Mouse (Mus musculus) bone marrow macrophage, adult 2 months (primary cell): ENCODE measurements at regions not wholly inside any gene's neighbourhood (a gene's known extent, or its start where the extent isn't known, plus 50 kb on each side); places are given as distances from the start of the nearest gene placed in this dataset.

Experiments
- CTCF ChIP-seq: IDR thresholded peaks from 2 replicates; pipeline ENCODE4 v1.5.1; 2012; ENCODE audit warnings: low read depth, mild to moderate bottlenecking, low read length, moderate library complexity
- POLR2A ChIP-seq: IDR thresholded peaks from 2 replicates; pipeline ENCODE4 v1.6.1; 2012; ENCODE audit warnings: mild to moderate bottlenecking, low read depth, low read length, borderline replicate concordance

GRCm38 (mm10) chr9:52443228-52443627, 236.4 kb downstream of the AI593442 start:
- TF ChIP-seq CTCF (no peak), POLR2A (no peak)
